Mouse (Mus musculus) pancreas, adult 10 weeks (tissue): ENCODE measurements around the gene Nmt1. TPM values are rescaled to one million over a fixed set of nuclear protein-coding genes. Genes with fewer than 3 reads are reported as not detected.

Experiments
- polyA plus RNA-seq: library from polyadenylated mRNA; stranded (reverse); fragments of 350-450 nt; fragmentation: Illumina TruSeq; extraction: RNeasy Lipid Tissue Mini Kit (QIAGEN cat#74804); gene quantifications from one replicate; pipeline ENCODE4 v1.2.3, GENCODE M21; 2015; ENCODE audit warnings: low read depth, low replicate concordance; ENCODE audit not compliant: insufficient read depth

The Nmt1 gene
- 7.1 TPM for polyA plus RNA-seq

GRCm38 (mm10) chr11:103028176-103028891, at the start of gene Nmt1, which contains the start of gene Dcakd:
Gene Nmt1, plus strand, starts transcription at chr11:103028190.
Gene Dcakd, minus strand, starts transcription at chr11:103028333.

GRCm38 (mm10) chr11:103101481-103101865, 73.5 kb downstream of the Nmt1 start, which contains the start of the genes Plcd3 and Acbd4:
Gene Plcd3, minus strand, starts transcription at chr11:103101658.
Gene Acbd4, plus strand, starts transcription at chr11:103101682.

DNA sequence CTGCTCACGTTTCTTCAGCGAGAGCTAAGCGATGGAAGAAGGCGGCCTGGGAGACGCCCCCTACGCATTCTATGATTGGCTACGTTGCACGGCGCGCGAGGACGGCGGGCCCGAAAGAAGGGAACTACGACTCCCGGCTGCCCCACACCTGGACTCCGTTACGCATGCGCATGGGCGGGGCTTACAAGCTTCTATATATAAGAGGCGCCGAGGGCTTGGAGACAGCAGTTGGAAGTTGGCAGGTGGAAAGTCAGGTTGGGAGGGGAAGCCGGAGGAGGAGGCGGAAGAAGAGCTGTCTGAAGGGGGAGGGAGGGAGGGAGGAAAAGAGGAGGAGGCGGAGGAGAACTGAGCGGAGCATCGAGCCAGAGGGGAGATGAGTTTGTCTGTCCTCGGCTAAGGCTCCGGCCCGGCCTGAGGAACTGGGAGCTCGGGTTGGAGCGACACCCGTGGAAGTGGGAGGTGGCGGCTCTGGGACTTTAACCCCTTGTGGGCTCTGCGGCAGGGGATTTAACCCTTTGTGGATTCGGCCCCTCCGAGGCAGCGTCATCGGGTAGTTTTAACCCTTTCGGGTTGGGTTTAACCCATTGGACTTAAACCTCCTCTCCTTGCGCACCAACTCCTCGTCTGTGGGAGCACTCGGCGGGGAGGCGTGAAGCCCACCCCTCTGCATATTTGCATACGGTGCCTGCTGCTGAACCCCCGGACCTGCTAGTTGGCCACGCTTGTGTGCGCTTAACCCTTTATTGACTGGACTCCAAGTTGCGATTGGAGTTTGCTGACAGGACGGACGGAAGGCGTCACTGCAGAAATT, 88.2 kb downstream of the Nmt1 start, which contains the start of gene Hexim1:
TSS of gene Hexim1 (plus strand) at position 224 of the 811 bp plus-strand sequence.

Other genes with a start within 250 kb of the Nmt1 start
- gene Gjc1, start 208.5 kb upstream of the Nmt1 start, polyA plus RNA-seq: 3.2 TPM
- 4.0 TPM for gene Higd1b, start 192.3 kb upstream of the Nmt1 start, polyA plus RNA-seq
- 18.6 TPM for gene Eftud2, start 147.2 kb upstream of the Nmt1 start, polyA plus RNA-seq
- gene Ccdc103, start 147.0 kb upstream of the Nmt1 start, polyA plus RNA-seq: not detected
- gene Fam187a, start 143.0 kb upstream of the Nmt1 start, polyA plus RNA-seq: not detected
- gene Gfap, start 127.3 kb upstream of the Nmt1 start, polyA plus RNA-seq: not detected
- gene Kif18b, start 103.1 kb upstream of the Nmt1 start, polyA plus RNA-seq: not detected
- not detected for gene C1ql1, start 81.5 kb upstream of the Nmt1 start, polyA plus RNA-seq
- 9.6 TPM for gene Dcakd, start 143 bp downstream of the Nmt1 start, polyA plus RNA-seq
- gene Plcd3, start 73.5 kb downstream of the Nmt1 start, polyA plus RNA-seq: 5.5 TPM
- 23.8 TPM for gene Acbd4, start 73.5 kb downstream of the Nmt1 start, polyA plus RNA-seq
- 6.8 TPM for gene Hexim1, start 88.0 kb downstream of the Nmt1 start, polyA plus RNA-seq
- 2.3 TPM for gene Hexim2, start 104.2 kb downstream of the Nmt1 start, polyA plus RNA-seq
- 2.7 TPM for gene Fmnl1, start 142.9 kb downstream of the Nmt1 start, polyA plus RNA-seq
- gene 1700023F06Rik, start 180.4 kb downstream of the Nmt1 start, polyA plus RNA-seq: 1.8 TPM
- gene Spata32, start 190.2 kb downstream of the Nmt1 start, polyA plus RNA-seq: not detected
- 1.4 TPM for gene Map3k14, start 239.3 kb downstream of the Nmt1 start, polyA plus RNA-seq